Mouse (Mus musculus) heart, embryonic 13.5 days (tissue): ENCODE results near the gene 9930104L06Rik. TPM values are rescaled to one million over a fixed set of nuclear protein-coding genes. Genes with fewer than 3 reads are reported as not detected.
A peak's percentile ranks its signal among the peaks of the same experiment; 100 is the strongest.

ENCODE experiments used
- ATAC-seq: fragments of 200-750 bp; cut with Nextera tagmentation; 2 replicates; pipeline ENCODE4 v1.8.0; 2017; ENCODE audit warnings: moderate TSS enrichment; ENCODE audit not compliant: insufficient number of reproducible peaks, low FRiP score, low TSS enrichment; ENCODE audit errors: extremely low read depth
- H3K27ac ChIP-seq: fragments of 300-500 bp; sonication (generic); replicated peaks from 2 replicates; pipeline ENCODE4 v1.5.1; 2015; ENCODE audit warnings: moderate library complexity, mild to moderate bottlenecking, inconsistent platforms
- H3K27me3 ChIP-seq: fragments of 300-500 bp; sonication (generic); replicated peaks from 2 replicates; pipeline ENCODE4 v1.6.1; 2015; ENCODE audit warnings: mild to moderate bottlenecking, inconsistent platforms
- H3K36me3 ChIP-seq: fragments of 300-500 bp; sonication (generic); 2 replicates; pipeline ENCODE4 v1.6.1; 2015; ENCODE audit warnings: mild to moderate bottlenecking, inconsistent platforms
- H3K4me1 ChIP-seq: fragments of 300-500 bp; sonication (generic); 2 replicates; pipeline ENCODE4 v1.6.1; 2015; ENCODE audit warnings: inconsistent platforms
- H3K4me2 ChIP-seq: fragments of 300-500 bp; sonication (generic); 2 replicates; pipeline ENCODE4 v1.6.1; 2015; ENCODE audit warnings: inconsistent platforms, mild to moderate bottlenecking, moderate library complexity
- H3K4me3 ChIP-seq: fragments of 300-500 bp; sonication (generic); 2 replicates; pipeline ENCODE4 v1.5.1; 2015; ENCODE audit warnings: moderate library complexity, mild to moderate bottlenecking, inconsistent platforms
- H3K9ac ChIP-seq: fragments of 300-500 bp; sonication (generic); 2 replicates; pipeline ENCODE4 v1.6.1; 2015; ENCODE audit warnings: inconsistent platforms, mild to moderate bottlenecking, moderate library complexity
- H3K9me3 ChIP-seq: fragments of 300-500 bp; sonication (generic); 2 replicates; pipeline ENCODE4 v1.6.1; 2016; ENCODE audit warnings: inconsistent platforms
- WGBS: fragments of 180-500 bp; shearing (Covaris S2); methylation state at CpG from one replicate; pipeline ENCODE4 v1.1.7; 2015; ENCODE audit warnings: mixed read lengths; 5-methylcytosine and 5-hydroxymethylcytosine counted together
- polyA plus RNA-seq: library from polyadenylated mRNA; unstranded; fragments of >200 nt; fragmentation: Nextera tagmentation; extraction: Ambion mirVana; gene quantifications from 2 replicates; pipeline ENCODE4 v1.2.1, GENCODE M21; 2015

9930104L06Rik gene
- polyA plus RNA-seq, 1 experiment from 2014 or later = 10.5 TPM

GRCm38 (mm10) chr4:124983893-124984526 is 47.2 kb downstream of the 9930104L06Rik start:
- WGBS = 19% methylated on average over 9 of the region's 9 CpGs
- Histone ChIP-seq H3K4me1 (peaks cover 29% of the 10 kb centered on the region), H3K4me2 (no peak overlapping the region), H3K4me3 (no peak overlapping the region), H3K27ac (no peak overlapping the region), H3K36me3 (no peaks in the 10 kb centered on the region), H3K9ac (no peak overlapping the region), H3K27me3 (peaks cover 97% of the 10 kb centered on the region), H3K9me3 (no peaks in the 10 kb centered on the region)
- no peak for ATAC-seq

GRCm38 (mm10) chr4:124984871-124985670 is 48.2 kb downstream of the 9930104L06Rik start:
- WGBS = 9% methylated on average over 18 of the region's 18 CpGs
- peak overlapping the region; percentile 54; the same call in 1 of the 2 replicates for H3K4me3 ChIP-seq
- peaks cover 38% of the 10 kb centered on the region for H3K4me1 ChIP-seq
- no peaks in the 10 kb centered on the region for H3K9me3 ChIP-seq
- H3K4me2 ChIP-seq = peak overlapping the region; percentile 72
- peaks cover 99% of the 10 kb centered on the region for H3K27me3 ChIP-seq
- no peak overlapping the region for H3K27ac ChIP-seq
- H3K36me3 ChIP-seq = no peaks in the 10 kb centered on the region
- no peak for ATAC-seq
- H3K9ac ChIP-seq = no peak overlapping the region

GRCm38 (mm10) chr4:124985671-124986602 is 49.1 kb downstream of the 9930104L06Rik start, which contains the start of gene Rspo1:
Gene Rspo1 (plus strand): TSS chr4:124986430.
- peak within 1 kb of the TSS; percentile 72 for H3K4me2 ChIP-seq
- H3K4me3 ChIP-seq = peak within 1 kb of the TSS; percentile 54
- peaks cover 100% of the 10 kb centered on the region for H3K27me3 ChIP-seq
- H3K4me1 ChIP-seq = peaks cover 43% of the 10 kb centered on the region
- no peak within 1 kb of the TSS for H3K27ac ChIP-seq
- no peaks in the 10 kb centered on the region for H3K9me3 ChIP-seq
- peak within 1 kb of the TSS; percentile 70 for H3K9ac ChIP-seq
- no peak for ATAC-seq
- under 1% methylated on average over 49 of the region's 62 CpGs for WGBS
- H3K36me3 ChIP-seq = no peaks in the 10 kb centered on the region

GRCm38 (mm10) chr4:124986739-124987710 is 50.2 kb downstream of the 9930104L06Rik start:
- H3K27ac ChIP-seq = no peak overlapping the region
- ATAC-seq = no peak
- no peaks in the 10 kb centered on the region for H3K9me3 ChIP-seq
- peaks cover 100% of the 10 kb centered on the region for H3K27me3 ChIP-seq
- peaks cover 43% of the 10 kb centered on the region for H3K4me1 ChIP-seq
- peak overlapping the region; percentile 70 for H3K9ac ChIP-seq
- WGBS = 2% methylated on average over 50 of the region's 51 CpGs
- H3K36me3 ChIP-seq = no peaks in the 10 kb centered on the region
- peak overlapping the region; percentile 72 for H3K4me2 ChIP-seq
- H3K4me3 ChIP-seq = peak overlapping the region; percentile 54

GRCm38 (mm10) chr4:124987711-124988097 is 50.9 kb downstream of the 9930104L06Rik start:
- Histone ChIP-seq H3K27me3 (peaks cover 98% of the 10 kb centered on the region), H3K9ac (no peak overlapping the region), H3K9me3 (no peaks in the 10 kb centered on the region), H3K4me2 (peak overlapping the region; percentile 38), H3K4me1 (peaks cover 43% of the 10 kb centered on the region), H3K36me3 (no peaks in the 10 kb centered on the region), H3K4me3 (peak overlapping the region; percentile 54; the same call in 1 of the 2 replicates), H3K27ac (no peak overlapping the region)
- ATAC-seq = no peak
- 9% methylated on average over 10 of the region's 10 CpGs for WGBS

GRCm38 (mm10) chr4:124988382-124988781 is 51.5 kb downstream of the 9930104L06Rik start:
- no peaks in the 10 kb centered on the region for H3K9me3 ChIP-seq
- ATAC-seq = no peak
- no peaks in the 10 kb centered on the region for H3K36me3 ChIP-seq
- peak overlapping the region; percentile 6; the same call in 1 of the 2 replicates for H3K4me3 ChIP-seq
- H3K27ac ChIP-seq = no peak overlapping the region
- H3K9ac ChIP-seq = no peak overlapping the region
- H3K27me3 ChIP-seq = peaks cover 98% of the 10 kb centered on the region
- H3K4me2 ChIP-seq = peak overlapping the region; percentile 38
- H3K4me1 ChIP-seq = peaks cover 43% of the 10 kb centered on the region
- WGBS = 8% methylated on average over 9 of the region's 9 CpGs

GRCm38 (mm10) chr4:124989787-124990253 is 53.0 kb downstream of the 9930104L06Rik start:
- Histone ChIP-seq H3K4me3 (peak overlapping the region; percentile 29), H3K27me3 (peaks cover 86% of the 10 kb centered on the region), H3K9ac (peak overlapping the region; percentile 56), H3K27ac (no peak overlapping the region), H3K4me1 (peaks cover 43% of the 10 kb centered on the region), H3K9me3 (no peaks in the 10 kb centered on the region), H3K4me2 (peak overlapping the region; percentile 54), H3K36me3 (no peaks in the 10 kb centered on the region)
- ATAC-seq = no peak
- WGBS = 4% methylated on average over 20 of the region's 20 CpGs

- H3K4me3 ChIP-seq = peak overlapping the region; percentile 29
- H3K4me2 ChIP-seq = peak overlapping the region; percentile 54
- peak overlapping the region; percentile 56 for H3K9ac ChIP-seq
- H3K27ac ChIP-seq = no peak overlapping the region
- H3K4me1 ChIP-seq = peaks cover 40% of the 10 kb centered on the region
- ATAC-seq = no peak
- no peaks in the 10 kb centered on the region for H3K36me3 ChIP-seq
- peaks cover 84% of the 10 kb centered on the region for H3K27me3 ChIP-seq
- no peaks in the 10 kb centered on the region for H3K9me3 ChIP-seq
- under 1% methylated on average over 7 of the region's 7 CpGs for WGBS
Observed at GRCm38 (mm10) chr4:124990325-124990724, 53.5 kb downstream of the 9930104L06Rik start.
